Mouse (Mus musculus) ES-Bruce4 (cell line): ENCODE data around the gene Sptbn4.

Source experiments
- CTCF ChIP-seq: IDR thresholded peaks from one replicate; pipeline ENCODE4 v1.8.1; 2011; ENCODE audit warnings: low read depth, low read length
- EP300 ChIP-seq: IDR thresholded peaks from 2 replicates; pipeline ENCODE4 v1.6.1; 2011; ENCODE audit warnings: low read depth, low read length; ENCODE audit not compliant: insufficient read depth
- POLR2A ChIP-seq: IDR thresholded peaks from one replicate; pipeline ENCODE4 v1.8.1; 2011; ENCODE audit warnings: low read length; ENCODE audit not compliant: insufficient read depth

DNA sequence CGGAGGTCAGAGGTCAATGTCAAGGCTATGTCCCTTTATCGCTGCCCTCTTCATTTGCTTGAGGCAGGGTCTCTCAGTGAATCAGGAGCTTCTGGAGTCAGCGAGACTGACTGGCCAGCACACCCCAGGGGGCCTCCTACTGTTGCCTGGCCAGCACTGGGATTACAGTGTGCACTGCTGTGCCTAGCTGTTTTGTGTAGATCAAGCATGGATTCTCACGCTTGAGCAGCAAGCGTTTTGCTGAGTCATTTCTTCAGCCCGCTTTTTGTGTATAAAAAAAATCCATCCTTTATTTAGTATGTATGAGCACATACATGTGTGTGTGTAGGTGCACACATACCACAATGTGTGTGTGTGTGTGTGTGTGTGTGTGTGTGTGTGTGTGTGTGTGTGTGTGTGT, 58.3 kb downstream of the Sptbn4 start:
- TF ChIP-seq EP300 (no peak), POLR2A (no peak), CTCF (no peak)
